Mouse (Mus musculus): Measurements from ENCODE around the gene Clrn2.

- TF ChIP-seq POLR2A (IDR thresholded peaks at IDR 0.05; ENCODE audit: borderline replicate concordance, low read depth, low read length) (no peak), CTCF (IDR thresholded peaks at IDR 0.05; ENCODE audit: low read depth, low read length) (no peak)
Observed at GRCm38 (mm10) chr5:45444130-45444832, 9.3 kb upstream of the Clrn2 start.
